Mouse (Mus musculus) kidney, embryonic 14.5 days (tissue): ENCODE results near the gene Mapk14. TPM values are rescaled to one million over a fixed set of nuclear protein-coding genes. Genes with fewer than 3 reads are reported as not detected.

Source experiments
- polyA plus RNA-seq: library from polyadenylated mRNA; unstranded; fragments of >200 nt; fragmentation: Nextera tagmentation; extraction: Ambion mirVana; gene quantifications from 2 replicates; pipeline ENCODE4 v1.2.1, GENCODE M21; 2014

Mapk14 gene
- polyA plus RNA-seq, 1 experiment from 2014 or later, result 61.6 TPM

Other genes starting within 250 kb of the Mapk14 start
- gene Fkbp5, start 173.8 kb upstream of the Mapk14 start, polyA plus RNA-seq, result 10.0 and 14.0 TPM in 2 replicates
- gene Armc12, start 160.5 kb upstream of the Mapk14 start, polyA plus RNA-seq, result not detected in 2 replicates
- gene Clpsl2, start 141.9 kb upstream of the Mapk14 start, polyA plus RNA-seq, result not detected in 2 replicates
- not detected in 2 replicates for gene Clps, start 130.6 kb upstream of the Mapk14 start, polyA plus RNA-seq
- 0.45 and 0.51 TPM in 2 replicates for gene Lhfpl5, start 115.7 kb upstream of the Mapk14 start, polyA plus RNA-seq
- 134 and 140 TPM in 2 replicates for gene Srpk1, start 68.6 kb upstream of the Mapk14 start, polyA plus RNA-seq
- 0.69 and 1.3 TPM in 2 replicates for gene Slc26a8, start 1.1 kb upstream of the Mapk14 start, polyA plus RNA-seq
- gene AC170998.1, start 34.8 kb downstream of the Mapk14 start, polyA plus RNA-seq, result 2.7 and 3.3 TPM in 2 replicates
- gene Mapk13, start 78.0 kb downstream of the Mapk14 start, polyA plus RNA-seq, result 31.5 and 44.6 TPM in 2 replicates
- gene Brpf3, start 109.8 kb downstream of the Mapk14 start, polyA plus RNA-seq, result 10.2 and 16.2 TPM in 2 replicates
- gene Pnpla1, start 167.1 kb downstream of the Mapk14 start, polyA plus RNA-seq, result not detected in 2 replicates
- gene 4930539E08Rik, start 224.0 kb downstream of the Mapk14 start, polyA plus RNA-seq, result 0.46 and 0.62 TPM in 2 replicates